Mouse (Mus musculus): Measurements from ENCODE around the gene Lat. TPM values are rescaled to one million over a fixed set of nuclear protein-coding genes. Genes with fewer than 3 reads are reported as not detected.

Gene Lat
- polyA plus RNA-seq, 2 experiments = 2.7 to 4.1 TPM

DNA sequence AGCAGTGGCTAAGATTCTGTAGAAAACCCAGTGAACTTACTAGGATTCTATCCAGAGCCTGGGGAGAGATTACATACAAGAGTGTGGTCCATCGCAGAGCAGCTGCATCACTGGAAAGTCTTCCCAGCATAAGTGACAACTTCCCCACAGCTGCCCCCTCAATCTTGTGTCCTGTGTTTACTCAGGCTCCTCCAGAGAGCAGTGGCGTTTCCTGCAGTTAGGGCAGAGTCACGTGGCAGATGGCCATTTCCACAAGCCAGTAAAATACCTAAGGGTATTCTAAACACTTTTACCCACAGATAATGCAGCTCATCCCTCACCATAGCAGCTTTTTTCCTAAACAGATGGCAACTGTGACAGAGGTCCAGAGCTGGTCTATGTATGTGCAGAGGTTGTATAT is 44.6 kb downstream of the Lat start:
- 29% methylated on average over 3 of the region's 3 CpGs for WGBS
- Histone ChIP-seq H3K4me1 (ENCODE audit: control insufficient read depth, insufficient read depth, low read length) (no peaks in the 10 kb centered on the region), H3K4me3 (replicated peaks; ENCODE audit: low read length) (no peak overlapping the region), H3K36me3 (ENCODE audit: control insufficient read depth, insufficient read depth, low read length) (no peaks in the 10 kb centered on the region), H3K9ac (ENCODE audit: low read depth, low read length, severe bottlenecking) (no peak overlapping the region), H3K4me2 (replicated peaks; ENCODE audit: low read depth, low read length, severe bottlenecking) (no peak overlapping the region), H3K27me3 (ENCODE audit: control insufficient read depth, insufficient read depth, low read length) (no peaks in the 10 kb centered on the region), H3K27ac (replicated peaks; ENCODE audit: low read depth, low read length) (no peak overlapping the region), H3K9me3 (ENCODE audit: control insufficient read depth, low read length) (no peaks in the 10 kb centered on the region)
- no peak for DNase-seq (ENCODE audit: low spot score)
- TF ChIP-seq POLR2A (IDR thresholded peaks at IDR 0.05; ENCODE audit: borderline replicate concordance, extremely low read depth, insufficient read depth, insufficient read length) = no peak
- ATAC-seq (ENCODE audit: low FRiP score, low read depth) = no peak

DNA sequence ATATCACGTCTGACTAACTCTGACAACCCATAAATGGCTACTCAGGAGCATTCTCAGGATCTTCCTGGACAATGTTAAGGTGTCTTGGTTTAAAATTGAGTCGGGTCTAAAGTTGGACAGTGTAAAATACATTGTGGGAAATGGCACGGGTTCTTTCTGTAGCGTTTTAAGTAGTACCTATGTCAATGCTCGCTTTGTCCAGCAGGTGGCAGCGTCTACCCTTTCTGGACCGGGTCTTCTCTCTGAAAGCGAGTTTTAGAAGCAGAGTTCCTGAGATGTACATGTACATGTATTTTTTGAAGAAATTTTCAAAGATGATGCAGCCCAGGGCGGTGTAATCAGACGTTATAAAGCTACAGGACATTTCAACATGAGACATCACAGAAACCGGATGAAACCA is 45.6 kb downstream of the Lat start:
- Histone ChIP-seq H3K27me3 (ENCODE audit: control insufficient read depth, insufficient read depth, low read length) (no peaks in the 10 kb centered on the region), H3K27ac (replicated peaks; ENCODE audit: low read depth, low read length) (no peak overlapping the region), H3K4me2 (replicated peaks; ENCODE audit: low read depth, low read length, severe bottlenecking) (no peak overlapping the region), H3K4me1 (ENCODE audit: control insufficient read depth, insufficient read depth, low read length) (no peaks in the 10 kb centered on the region), H3K9ac (ENCODE audit: low read depth, low read length, severe bottlenecking) (no peak overlapping the region), H3K9me3 (ENCODE audit: control insufficient read depth, low read length) (no peaks in the 10 kb centered on the region), H3K36me3 (ENCODE audit: control insufficient read depth, insufficient read depth, low read length) (no peaks in the 10 kb centered on the region), H3K4me3 (replicated peaks; ENCODE audit: low read length) (no peak overlapping the region)
- DNase-seq (ENCODE audit: low spot score) = peak; percentile 90
- TF ChIP-seq POLR2A (IDR thresholded peaks at IDR 0.05; ENCODE audit: borderline replicate concordance, extremely low read depth, insufficient read depth, insufficient read length) = no peak
- peak; percentile 53; the same call in 1 of the 2 replicates for ATAC-seq (ENCODE audit: low FRiP score, low read depth)
- 6% methylated on average over 11 of the region's 11 CpGs for WGBS

GRCm38 (mm10) chr7:126314273-126314672 is 55.1 kb downstream of the Lat start:
- Histone ChIP-seq H3K9ac (ENCODE audit: low read depth, low read length, severe bottlenecking) (no peak overlapping the region), H3K4me3 (replicated peaks; ENCODE audit: low read length) (no peak overlapping the region), H3K27ac (replicated peaks; ENCODE audit: low read depth, low read length) (no peak overlapping the region), H3K27me3 (ENCODE audit: control insufficient read depth, insufficient read depth, low read length) (no peaks in the 10 kb centered on the region), H3K4me2 (replicated peaks; ENCODE audit: low read depth, low read length, severe bottlenecking) (no peak overlapping the region), H3K9me3 (ENCODE audit: control insufficient read depth, low read length) (no peaks in the 10 kb centered on the region), H3K36me3 (ENCODE audit: control insufficient read depth, insufficient read depth, low read length) (no peaks in the 10 kb centered on the region), H3K4me1 (ENCODE audit: control insufficient read depth, insufficient read depth, low read length) (no peaks in the 10 kb centered on the region)
- TF ChIP-seq POLR2A (IDR thresholded peaks at IDR 0.05; ENCODE audit: borderline replicate concordance, extremely low read depth, insufficient read depth, insufficient read length) = no peak
- WGBS = 57% methylated on average over 8 of the region's 8 CpGs
- no peak for ATAC-seq (ENCODE audit: low FRiP score, low read depth)
- DNase-seq (ENCODE audit: low spot score) = no peak

Small RNA genes within 50 kb of the gene (microRNA-seq; reads per million reads assigned to microRNA genes)
- gene Mir7058 = not detected

Other genes with a start within 250 kb of the Lat start
- 202 and 291 TPM in 2 replicates for gene Xpo6, start 169.1 kb downstream of the Lat start, polyA plus RNA-seq (2012; rRNA removed)
- 63.2 and 65.2 TPM in 2 replicates for gene Xpo6, start 169.1 kb downstream of the Lat start, polyA plus RNA-seq (2014; fragmentation: Nextera tagmentation; extraction: Ambion mirVana)
- gene Sbk1, start 97.0 kb downstream of the Lat start, polyA plus RNA-seq (2012; rRNA removed) = 47.9 and 68.3 TPM in 2 replicates
- 50.9 and 59.6 TPM in 2 replicates for gene Sbk1, start 97.0 kb downstream of the Lat start, polyA plus RNA-seq (2014; fragmentation: Nextera tagmentation; extraction: Ambion mirVana)
- 158 and 195 TPM in 2 replicates for gene Spns1, start 7.9 kb upstream of the Lat start, polyA plus RNA-seq (2012; rRNA removed)
- gene Spns1, start 7.9 kb upstream of the Lat start, polyA plus RNA-seq (2014; fragmentation: Nextera tagmentation; extraction: Ambion mirVana) = 47.0 and 51.7 TPM in 2 replicates
- 10.2 and 11.9 TPM in 2 replicates for gene Nfatc2ip, start 27.2 kb upstream of the Lat start, polyA plus RNA-seq (2012; rRNA removed)
- 3.1 and 3.5 TPM in 2 replicates for gene Nfatc2ip, start 27.2 kb upstream of the Lat start, polyA plus RNA-seq (2014; fragmentation: Nextera tagmentation; extraction: Ambion mirVana)
- gene Cd19, start 45.3 kb upstream of the Lat start, polyA plus RNA-seq (2012; rRNA removed) = 0.09 and 0.18 TPM in 2 replicates
- 0.19 TPM in 1 of 2 replicates, not detected in the other for gene Cd19, start 45.3 kb upstream of the Lat start, polyA plus RNA-seq (2014; fragmentation: Nextera tagmentation; extraction: Ambion mirVana)
- 35.1 and 35.2 TPM in 2 replicates for gene Rabep2, start 59.2 kb upstream of the Lat start, polyA plus RNA-seq (2012; rRNA removed)
- gene Rabep2, start 59.2 kb upstream of the Lat start, polyA plus RNA-seq (2014; fragmentation: Nextera tagmentation; extraction: Ambion mirVana) = 30.7 and 31.2 TPM in 2 replicates
- 89.8 and 106 TPM in 2 replicates for gene Atp2a1, start 93.5 kb upstream of the Lat start, polyA plus RNA-seq (2012; rRNA removed)
- gene Atp2a1, start 93.5 kb upstream of the Lat start, polyA plus RNA-seq (2014; fragmentation: Nextera tagmentation; extraction: Ambion mirVana) = 93.9 and 131 TPM in 2 replicates
- gene Sh2b1, start 105.9 kb upstream of the Lat start, polyA plus RNA-seq (2012; rRNA removed) = 83.3 and 94.6 TPM in 2 replicates
- gene Sh2b1, start 105.9 kb upstream of the Lat start, polyA plus RNA-seq (2014; fragmentation: Nextera tagmentation; extraction: Ambion mirVana) = 50.2 and 53.7 TPM in 2 replicates
- 109 and 111 TPM in 2 replicates for gene Tufm, start 117.8 kb upstream of the Lat start, polyA plus RNA-seq (2012; rRNA removed)
- 125 TPM in 2 replicates for gene Tufm, start 117.8 kb upstream of the Lat start, polyA plus RNA-seq (2014; fragmentation: Nextera tagmentation; extraction: Ambion mirVana)
- gene Atxn2l, start 133.9 kb upstream of the Lat start, polyA plus RNA-seq (2012; rRNA removed) = 170 and 223 TPM in 2 replicates
- gene Atxn2l, start 133.9 kb upstream of the Lat start, polyA plus RNA-seq (2014; fragmentation: Nextera tagmentation; extraction: Ambion mirVana) = 51.4 and 56.2 TPM in 2 replicates
- 107 and 115 TPM in 2 replicates for gene Eif3c, start 196.8 kb upstream of the Lat start, polyA plus RNA-seq (2012; rRNA removed)
- 169 and 171 TPM in 2 replicates for gene Eif3c, start 196.8 kb upstream of the Lat start, polyA plus RNA-seq (2014; fragmentation: Nextera tagmentation; extraction: Ambion mirVana)
- gene Apobr, start 215.4 kb upstream of the Lat start, polyA plus RNA-seq (2012; rRNA removed) = 0.96 and 1.0 TPM in 2 replicates
- 1.1 and 1.5 TPM in 2 replicates for gene Apobr, start 215.4 kb upstream of the Lat start, polyA plus RNA-seq (2014; fragmentation: Nextera tagmentation; extraction: Ambion mirVana)
- 55.4 and 81.7 TPM in 2 replicates for gene Cln3, start 216.2 kb upstream of the Lat start, polyA plus RNA-seq (2012; rRNA removed)
- gene Cln3, start 216.2 kb upstream of the Lat start, polyA plus RNA-seq (2014; fragmentation: Nextera tagmentation; extraction: Ambion mirVana) = 34.6 and 35.5 TPM in 2 replicates
- not detected in 2 replicates for gene Il27, start 225.4 kb upstream of the Lat start, polyA plus RNA-seq (2012; rRNA removed)
- not detected in 2 replicates for gene Il27, start 225.4 kb upstream of the Lat start, polyA plus RNA-seq (2014; fragmentation: Nextera tagmentation; extraction: Ambion mirVana)

All from limb, embryonic 14.5 days (tissue).